ENCODE assay signal across 8 mouse cellular contexts in genomic region chr3:62339516-62340051, GRCm38 (mm10). TPM values are rescaled to one million over a fixed set of nuclear protein-coding genes. Genes with fewer than 3 reads are reported as not detected.
DNase-seq lines count a peak whose midpoint lies in the region; ATAC-seq lines count a peak whose summit lies in the region.

No protein-coding gene starts in this region.

- DNase-seq in ovary, adult 18-20 months (ENCODE audit: low spot score) = peak; percentile 4
- DNase-seq in ovary, postnatal 10 days (ENCODE audit: low spot score) = no peak
- peak; percentile 66 for DNase-seq in lung, postnatal 14 days
- DNase-seq in retina, postnatal 1 day = peak; percentile 68
- DNase-seq in adipocyte (ENCODE audit: low spot score) = no peak

- H3K9ac ChIP-seq in embryonic facial prominence, embryonic 12.5 days = peak overlapping the region; percentile 70
- peak overlapping the region; percentile 80 for H3K9ac ChIP-seq in heart, embryonic 14.5 days (ENCODE audit: low read length)
- H3K9ac ChIP-seq in kidney, embryonic 16.5 days (replicated peaks; ENCODE audit: low read length) = peak overlapping the region; percentile 73

- H3K9me3 ChIP-seq in embryonic facial prominence, embryonic 12.5 days = no peaks in the 10 kb centered on the region
- H3K9me3 ChIP-seq in heart, embryonic 14.5 days (ENCODE audit: control insufficient read depth, low read length) = no peaks in the 10 kb centered on the region
- H3K9me3 ChIP-seq in kidney, embryonic 16.5 days (ENCODE audit: low read length) = no peaks in the 10 kb centered on the region

- ATAC-seq in embryonic facial prominence, embryonic 12.5 days (ENCODE audit: insufficient number of reproducible peaks, insufficient read depth, low FRiP score, low TSS enrichment) = peak; percentile 23; the same call in 1 of the 2 replicates
- ATAC-seq in heart, embryonic 14.5 days (ENCODE audit: insufficient number of reproducible peaks, insufficient read depth, low FRiP score, low read depth) = peak; percentile 65
- peak; percentile 70 for ATAC-seq in kidney, embryonic 16.5 days (ENCODE audit: low FRiP score, low TSS enrichment)

- peak overlapping the region; percentile 80 for H3K4me2 ChIP-seq in embryonic facial prominence, embryonic 12.5 days (replicated peaks)
- peak overlapping the region; percentile 95 for H3K4me2 ChIP-seq in heart, embryonic 14.5 days (ENCODE audit: low read length)
- peak overlapping the region; percentile 64 for H3K4me2 ChIP-seq in kidney, embryonic 16.5 days (replicated peaks; ENCODE audit: low read depth, low read length)

- 0 out of 2 replicates have a peak, but pooled peaks cover 5% of the 10 kb centered on the region for H3K27me3 ChIP-seq in embryonic facial prominence, embryonic 12.5 days
- peaks cover 6% of the 10 kb centered on the region for H3K27me3 ChIP-seq in heart, embryonic 14.5 days (ENCODE audit: control insufficient read depth, insufficient read depth, low read length)
- no peaks in the 10 kb centered on the region; the same call in 1 of the 2 replicates for H3K27me3 ChIP-seq in kidney, embryonic 16.5 days (ENCODE audit: insufficient read depth, low read length)

- 0 out of 2 replicates have a peak, but pooled peaks cover 4% of the 10 kb centered on the region for H3K4me1 ChIP-seq in embryonic facial prominence, embryonic 12.5 days
- H3K4me1 ChIP-seq in heart, embryonic 14.5 days (ENCODE audit: control insufficient read depth in 2 of 2, insufficient read depth in 2 of 2, low read length in 2 of 2) = peaks cover 0 to 8% of the 10 kb centered on the region in 2 experiments; a peak in 1 of 4 replicates
- H3K4me1 ChIP-seq in kidney, embryonic 16.5 days (ENCODE audit: insufficient read depth, low read length) = peaks cover 29% of the 10 kb centered on the region

- peak overlapping the region; percentile 77 for H3K4me3 ChIP-seq in embryonic facial prominence, embryonic 12.5 days
- H3K4me3 ChIP-seq in heart, embryonic 14.5 days (ENCODE audit: control insufficient read depth in 1 of 2, insufficient read depth in 1 of 2, low read depth in 1 of 2, low read length in 2 of 2) = peak overlapping the region; percentile 80 to 82
- peak overlapping the region; percentile 83 for H3K4me3 ChIP-seq in kidney, embryonic 16.5 days (ENCODE audit: low read length)

- under 1% methylated on average over 53 of the region's 53 CpGs for WGBS in embryonic facial prominence, embryonic 12.5 days
- under 1% methylated on average over 53 of the region's 53 CpGs for WGBS in heart, embryonic 14.5 days
- under 1% methylated on average over 50 of the region's 53 CpGs for WGBS in kidney, embryonic 16.5 days

- no peak overlapping the region for H3K27ac ChIP-seq in embryonic facial prominence, embryonic 12.5 days
- peak overlapping the region; percentile 3 to 62 for H3K27ac ChIP-seq in heart, embryonic 14.5 days (replicated peaks in 1 of 2; ENCODE audit: control insufficient read depth in 1 of 2, insufficient read depth in 1 of 2, low read depth in 2 of 2, low read length in 2 of 2)
- peak overlapping the region; percentile 90 for H3K27ac ChIP-seq in kidney, embryonic 16.5 days (ENCODE audit: low read length)

- no peaks in the 10 kb centered on the region for H3K36me3 ChIP-seq in embryonic facial prominence, embryonic 12.5 days
- H3K36me3 ChIP-seq in heart, embryonic 14.5 days (ENCODE audit: control insufficient read depth, insufficient read depth, low read length) = no peaks in the 10 kb centered on the region
- H3K36me3 ChIP-seq in kidney, embryonic 16.5 days (ENCODE audit: insufficient read depth, low read length) = no peaks in the 10 kb centered on the region

RNA-seq across cellular contexts. Expression of gene Arhgef26, which starts 1.4 kb away (rescaled TPM):
- 12.5 and 12.9 TPM in 2 replicates for polyA plus RNA-seq in embryonic facial prominence, embryonic 12.5 days (2016; fragmentation: Nextera tagmentation; extraction: Ambion mirVana)
- 3.2 and 4.1 TPM in 2 replicates for polyA plus RNA-seq in heart, embryonic 14.5 days (2014; fragmentation: Nextera tagmentation; extraction: Ambion mirVana)
- 10.8 and 13.6 TPM in 2 replicates for polyA plus RNA-seq in kidney, embryonic 16.5 days (2015; fragmentation: Nextera tagmentation; extraction: Ambion mirVana)

Comparison
In these comparisons a context has a peak if more than half of its experiments do, and no peak if none do; other contexts are left out.
1. DNase-seq: peak in ovary, adult 18-20 months (single experiment), lung, postnatal 14 days (single experiment) and retina, postnatal 1 day (single experiment); none in ovary, postnatal 10 days (single experiment) and adipocyte (single experiment).
2. Peak in every context shown above with its lines, with median percentiles within 50 percentile points of each other: ATAC-seq, H3K4me2 ChIP-seq, H3K4me3 ChIP-seq and H3K9ac ChIP-seq.